Mouse (Mus musculus) ES-E14 (cell line): ENCODE results near the gene Clec16a.

Source experiments
- ZC3H11A ChIP-seq: IDR thresholded peaks from 2 replicates; pipeline ENCODE4 v1.6.1; 2012; ENCODE audit warnings: low read depth, mild to moderate bottlenecking, inconsistent platforms, low read length, borderline replicate concordance
- ZNF384 ChIP-seq: IDR thresholded peaks from 2 replicates; pipeline ENCODE4 v1.6.1; 2012; ENCODE audit warnings: low read depth, low read length, inconsistent platforms

DNA sequence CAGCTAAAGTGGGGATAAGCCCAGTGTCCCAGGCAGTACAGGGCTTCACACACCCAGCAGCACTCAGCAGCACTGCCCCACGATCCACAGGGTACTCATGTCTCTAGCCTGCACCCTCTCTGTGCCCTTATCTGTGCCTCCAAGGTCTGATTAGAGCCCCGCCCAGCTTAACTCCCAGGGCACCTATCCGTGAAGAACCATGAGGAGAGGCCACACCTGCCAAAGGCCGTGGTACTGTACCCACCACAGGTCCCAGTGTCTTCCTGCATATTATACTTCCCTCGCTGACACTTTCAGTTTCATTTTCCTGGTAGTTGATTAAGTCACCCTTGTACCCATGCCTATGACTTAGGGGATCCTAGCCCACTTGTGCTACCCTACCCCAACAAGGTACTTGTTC is 187.3 kb downstream of the Clec16a start:
- TF ChIP-seq ZNF384, result no peak
- TF ChIP-seq ZC3H11A, result no peak
